Mouse (Mus musculus): ENCODE data around the gene U2af2.
"Not testable (repeated sequence)": the region's sequence is repeated elsewhere in the genome, so short reads cannot be mapped to it uniquely, and the experiment has no call there.

U2af2 gene

GRCm38 (mm10) chr7:5079365-5080009 is 17.5 kb downstream of the U2af2 start:
- not testable (repeated sequence) for DNase-seq

- DNase-seq: peak; percentile 96
These were observed 18.2 kb downstream of the U2af2 start, which contains the start of gene Epn1 for GRCm38 (mm10) chr7:5080010-5080751. Gene Epn1 (plus strand): TSS chr7:5080235.

- DNase-seq: no peak
These were observed 18.9 kb downstream of the U2af2 start for GRCm38 (mm10) chr7:5080815-5081214.

GRCm38 (mm10) chr7:5081241-5081640 is 19.3 kb downstream of the U2af2 start:
- no peak for DNase-seq

GRCm38 (mm10) chr7:5081939-5082338 is 20.0 kb downstream of the U2af2 start:
- DNase-seq: no peak

GRCm38 (mm10) chr7:5083325-5084105 is 21.6 kb downstream of the U2af2 start:
- no peak for DNase-seq

- no peak for DNase-seq
These were observed 23.6 kb downstream of the U2af2 start for GRCm38 (mm10) chr7:5085512-5085911.

GRCm38 (mm10) chr7:5086921-5087440 is 25.0 kb downstream of the U2af2 start:
- no peak for DNase-seq

- no peak for DNase-seq
These were observed 25.9 kb downstream of the U2af2 start for GRCm38 (mm10) chr7:5087886-5088285.

- DNase-seq: no peak
These were observed 27.9 kb downstream of the U2af2 start for GRCm38 (mm10) chr7:5089853-5090252.

- DNase-seq: no peak
These were observed 29.2 kb downstream of the U2af2 start for GRCm38 (mm10) chr7:5091008-5091728.

- DNase-seq: no peak
These were observed 30.4 kb downstream of the U2af2 start for GRCm38 (mm10) chr7:5092381-5092780.

- DNase-seq: no peak
These were observed 31.0 kb downstream of the U2af2 start for GRCm38 (mm10) chr7:5092831-5093510.

- DNase-seq: no peak
These were observed 36.8 kb downstream of the U2af2 start for GRCm38 (mm10) chr7:5098769-5099168.

- DNase-seq: no peak
These were observed 37.9 kb downstream of the U2af2 start for GRCm38 (mm10) chr7:5099796-5100195.

- no peak for DNase-seq
These were observed 39.2 kb downstream of the U2af2 start for GRCm38 (mm10) chr7:5101066-5101663.

GRCm38 (mm10) chr7:5102564-5102963 is 40.6 kb downstream of the U2af2 start:
- DNase-seq: no peak

- no peak for DNase-seq
These were observed 46.3 kb downstream of the U2af2 start for GRCm38 (mm10) chr7:5108272-5108671.

- DNase-seq: no peak
These were observed 47.4 kb downstream of the U2af2 start for GRCm38 (mm10) chr7:5109301-5109700.

- DNase-seq: no peak
These were observed 50.8 kb downstream of the U2af2 start for GRCm38 (mm10) chr7:5112701-5113100.

- DNase-seq: no peak
These were observed 54.9 kb downstream of the U2af2 start, which contains the start of gene Rfpl4 for GRCm38 (mm10) chr7:5116850-5117249. Gene Rfpl4 (minus strand): TSS chr7:5116950.

GRCm38 (mm10) chr7:5125078-5125477 is 63.1 kb downstream of the U2af2 start:
- no peak for DNase-seq

Measured in thymus, postnatal 25 days (tissue).